Mouse (Mus musculus) liver, adult 2 months (tissue): ENCODE measurements at regions not wholly inside any gene's neighbourhood (a gene's known extent, or its start where the extent isn't known, plus 50 kb on each side); places are given as distances from the start of the nearest gene placed in this dataset.

ENCODE experiments used
- DNase-seq: peaks from one replicate; pipeline ENCODE4 v3.0.0-alpha.2; 2011; ENCODE audit warnings: low read depth, low spot score; ENCODE audit errors: extremely low read depth
- H3K27ac ChIP-seq: fragments of 200-500 bp; replicated peaks from 2 replicates; pipeline ENCODE4 v1.5.1; 2012; ENCODE audit warnings: low read depth, mild to moderate bottlenecking, control low read depth, inconsistent platforms, low read length; ENCODE audit not compliant: insufficient read depth
- H3K27me3 ChIP-seq: fragments of 200-500 bp; 2 replicates; pipeline ENCODE4 v1.6.1; 2012; ENCODE audit warnings: mild to moderate bottlenecking, moderate library complexity, low read length, inconsistent platforms; ENCODE audit not compliant: control insufficient read depth, insufficient read depth
- H3K36me3 ChIP-seq: fragments of 200-500 bp; 2 replicates; pipeline ENCODE4 v1.6.1; 2012; ENCODE audit warnings: low read length, inconsistent platforms; ENCODE audit not compliant: control insufficient read depth, insufficient read depth
- H3K4me1 ChIP-seq: fragments of 200-500 bp; 2 replicates; pipeline ENCODE4 v1.6.1; 2011; ENCODE audit warnings: low read length; ENCODE audit not compliant: control insufficient read depth, insufficient read depth
- H3K4me3 ChIP-seq: fragments of 200-500 bp; 2 replicates; pipeline ENCODE4 v1.5.1; 2011; ENCODE audit warnings: low read depth, mild to moderate bottlenecking, control low read depth, low read length, moderate library complexity; ENCODE audit not compliant: insufficient read depth
- H3K79me2 ChIP-seq: fragments of 200-500 bp; 2 replicates; pipeline ENCODE4 v1.6.1; 2012; ENCODE audit warnings: inconsistent platforms, mild to moderate bottlenecking, low read length, moderate library complexity; ENCODE audit not compliant: control insufficient read depth, insufficient read depth
- H3K9ac ChIP-seq: fragments of 200-500 bp; 2 replicates; pipeline ENCODE4 v1.6.1; 2012; ENCODE audit warnings: low read depth, mild to moderate bottlenecking, control low read depth, inconsistent platforms, low read length
- CTCF ChIP-seq: fragments of 200-500 bp; IDR thresholded peaks from 2 replicates; pipeline ENCODE4 v1.5.1; 2011; ENCODE audit warnings: low read depth, low read length, control low read depth
- POLR2A ChIP-seq: fragments of 200-500 bp; IDR thresholded peaks from 2 replicates; pipeline ENCODE4 v1.6.1; 2011; ENCODE audit warnings: low read length, control low read depth; ENCODE audit not compliant: insufficient read depth; ENCODE audit errors: extremely low read depth
- WGBS: fragments of 180-500 bp; shearing (Covaris S2); methylation state at CpG from one replicate; pipeline ENCODE4 v1.1.7; 2018; 5-methylcytosine and 5-hydroxymethylcytosine counted together

DNA sequence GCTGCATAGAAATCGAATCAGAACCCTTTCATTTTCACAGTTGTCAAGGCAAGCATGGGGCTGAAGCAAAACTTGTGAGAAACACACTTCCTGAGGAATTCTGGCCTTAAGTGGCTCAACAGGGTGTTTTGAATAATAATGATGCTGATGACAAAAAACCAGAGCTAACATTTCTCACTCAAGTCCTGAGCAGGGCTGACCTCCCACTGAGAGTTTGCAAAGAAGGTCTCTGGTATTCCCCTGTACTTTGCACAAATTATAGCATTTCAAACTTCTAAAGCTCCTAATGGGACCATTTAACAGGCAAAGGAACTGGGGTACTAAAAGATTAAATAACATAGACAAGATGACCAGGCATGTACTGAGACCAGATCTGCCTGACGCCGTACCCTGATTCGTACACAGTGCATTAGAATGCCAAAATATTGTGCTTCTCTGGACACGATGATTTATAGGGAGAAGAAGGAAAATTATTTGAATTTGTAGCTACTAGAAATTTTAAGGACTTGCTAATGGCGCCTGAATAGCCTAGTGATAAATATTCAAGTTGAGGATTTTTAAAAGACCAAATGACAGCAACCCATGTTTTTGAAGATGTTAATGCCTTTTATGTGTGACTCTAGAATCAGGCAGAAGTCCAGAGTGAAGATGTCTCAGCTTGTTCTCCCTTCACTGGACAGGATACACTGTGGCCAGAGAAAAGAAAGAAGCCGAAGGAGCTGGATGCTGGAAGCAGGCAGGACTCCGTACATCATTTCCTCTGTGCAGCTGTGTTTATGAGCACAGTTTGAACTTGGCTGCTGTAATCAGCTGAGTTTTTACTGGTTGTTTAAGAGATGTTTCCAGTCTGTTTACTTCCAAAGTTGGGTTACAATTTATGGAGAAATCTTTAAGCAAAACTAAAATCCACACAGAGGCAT is 1056.7 kb downstream of the Fam19a2 start:
- H3K79me2 ChIP-seq = no peaks in the 10 kb centered on the region
- no peak overlapping the region for H3K27ac ChIP-seq
- no peak overlapping the region for H3K4me3 ChIP-seq
- H3K27me3 ChIP-seq = no peaks in the 10 kb centered on the region
- no peak overlapping the region for H3K9ac ChIP-seq
- TF ChIP-seq POLR2A = no peak
- no peak for TF ChIP-seq CTCF
- DNase-seq = peak; percentile 9
- no peaks in the 10 kb centered on the region for H3K4me1 ChIP-seq
- WGBS = 78% methylated on average over 8 of the region's 8 CpGs
- no peaks in the 10 kb centered on the region for H3K36me3 ChIP-seq

- WGBS = 81% methylated on average over 1 of the region's 1 CpGs
Measured at GRCm38 (mm10) chr10:124332491-124332890, 1056.8 kb downstream of the Slc16a7 start.

GRCm38 (mm10) chr10:124338923-124339322 is 1050.3 kb downstream of the Slc16a7 start:
- Histone ChIP-seq H3K4me3 (no peak overlapping the region), H3K27ac (no peak overlapping the region), H3K27me3 (no peaks in the 10 kb centered on the region), H3K4me1 (no peaks in the 10 kb centered on the region), H3K36me3 (no peaks in the 10 kb centered on the region), H3K9ac (no peak overlapping the region), H3K79me2 (no peaks in the 10 kb centered on the region)
- no peak for TF ChIP-seq CTCF
- DNase-seq = no peak
- WGBS = 84% methylated on average over 3 of the region's 3 CpGs

More at GRCm38 (mm10) chr10:124332491-124332890, 1056.8 kb downstream of the Slc16a7 start:
- no peak overlapping the region for H3K4me3 ChIP-seq
- no peaks in the 10 kb centered on the region for H3K27me3 ChIP-seq
- no peak for TF ChIP-seq POLR2A
- TF ChIP-seq CTCF = no peak
- H3K79me2 ChIP-seq = no peaks in the 10 kb centered on the region
- no peaks in the 10 kb centered on the region for H3K4me1 ChIP-seq
- no peaks in the 10 kb centered on the region for H3K36me3 ChIP-seq
- DNase-seq = no peak
- no peak overlapping the region for H3K9ac ChIP-seq
- no peak overlapping the region for H3K27ac ChIP-seq

GRCm38 (mm10) chr10:124349300-124349699 is 1040.0 kb downstream of the Slc16a7 start:
- TF ChIP-seq CTCF (no peak), POLR2A (no peak)
- H3K9ac ChIP-seq = no peak overlapping the region
- 71% methylated on average over 2 of the region's 2 CpGs for WGBS
- no peaks in the 10 kb centered on the region for H3K4me1 ChIP-seq
- no peak overlapping the region for H3K27ac ChIP-seq
- no peaks in the 10 kb centered on the region for H3K27me3 ChIP-seq
- no peaks in the 10 kb centered on the region for H3K79me2 ChIP-seq
- no peaks in the 10 kb centered on the region for H3K36me3 ChIP-seq
- H3K4me3 ChIP-seq = no peak overlapping the region
- DNase-seq = peak; percentile 37

DNA sequence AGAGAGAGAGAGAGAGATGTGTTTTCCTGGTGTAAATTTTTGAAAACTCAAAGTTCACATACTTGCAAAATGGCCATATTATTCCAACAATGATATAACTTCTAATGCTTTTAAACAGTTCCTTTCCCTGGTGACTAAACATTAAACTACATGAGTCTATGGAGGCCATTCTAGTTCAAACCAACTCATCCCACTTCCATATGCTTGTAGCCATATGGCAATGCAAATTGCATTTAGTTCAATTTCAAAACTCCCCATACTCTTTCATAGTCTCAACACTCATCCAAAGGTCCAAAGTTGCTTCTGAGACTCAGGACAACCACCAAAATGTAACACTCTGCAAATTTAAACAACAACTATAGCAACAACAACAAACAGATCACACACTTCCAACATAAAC is 1026.5 kb downstream of the Slc16a7 start:
- Histone ChIP-seq H3K4me3 (no peak overlapping the region), H3K36me3 (no peaks in the 10 kb centered on the region), H3K79me2 (no peaks in the 10 kb centered on the region), H3K9ac (no peak overlapping the region), H3K27me3 (no peaks in the 10 kb centered on the region), H3K27ac (no peak overlapping the region), H3K4me1 (no peaks in the 10 kb centered on the region)
- TF ChIP-seq POLR2A (no peak), CTCF (no peak)
- no peak for DNase-seq

DNA sequence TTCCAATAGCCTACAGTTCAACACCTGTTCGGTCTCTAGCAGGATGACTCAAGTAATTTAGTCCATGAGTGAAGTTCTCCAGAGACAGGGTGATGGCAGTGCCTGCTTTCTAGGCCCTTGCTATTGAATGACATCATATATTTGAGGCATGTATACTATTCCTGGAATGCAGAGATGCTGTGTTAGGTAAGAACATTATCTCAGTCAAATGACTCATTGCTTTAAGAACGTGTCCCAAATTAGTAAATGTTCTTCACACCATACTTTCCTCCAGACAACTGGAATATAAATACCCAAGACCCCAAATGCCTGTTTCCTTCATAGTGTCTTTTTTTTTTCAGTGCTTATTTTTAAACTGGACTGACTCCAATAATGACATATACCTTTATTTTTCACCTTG is 1018.3 kb downstream of the Slc16a7 start:
- H3K9ac ChIP-seq = no peak overlapping the region
- no peak overlapping the region for H3K4me3 ChIP-seq
- WGBS = 68% methylated on average over 2 of the region's 2 CpGs
- no peak for TF ChIP-seq CTCF
- TF ChIP-seq POLR2A = no peak
- H3K27me3 ChIP-seq = no peaks in the 10 kb centered on the region
- no peak overlapping the region for H3K27ac ChIP-seq
- H3K36me3 ChIP-seq = no peaks in the 10 kb centered on the region
- no peak for DNase-seq
- H3K79me2 ChIP-seq = no peaks in the 10 kb centered on the region
- no peaks in the 10 kb centered on the region for H3K4me1 ChIP-seq
